ENCODE assay signal across 9 mouse cellular contexts in genomic region chr3:116536428-116537199, GRCm38 (mm10). TPM values are rescaled to one million over a fixed set of nuclear protein-coding genes. Genes with fewer than 3 reads are reported as not detected.
DNase-seq lines count a peak whose midpoint lies in the region; ATAC-seq and TF ChIP-seq lines count a peak whose summit lies in the region.
"Had no signal": no experiment of that assay in that cellular context is flagged by ENCODE, and none has a peak within 500 bp of the region (broad histone marks: within the 10 kb centered on the region; RNA-seq: fewer than 3 reads in every experiment).

No protein-coding gene starts in this region.

- peak overlapping the region; percentile 45 for H3K9ac ChIP-seq in heart, embryonic 14.5 days (ENCODE audit: low read length)
- no peak overlapping the region for H3K9ac ChIP-seq in liver, embryonic 16.5 days (ENCODE audit: low read depth, low read length)

- 0 out of 2 replicates have a peak, but pooled peaks cover 2% of the 10 kb centered on the region for H3K9me3 ChIP-seq in heart, embryonic 14.5 days (ENCODE audit: control insufficient read depth, low read length)
- no peaks in the 10 kb centered on the region for H3K9me3 ChIP-seq in liver, embryonic 16.5 days (replicated peaks; ENCODE audit: control insufficient read depth, low read length)

- H3K4me1 ChIP-seq in bone marrow, adult 2 months (ENCODE audit: control insufficient read depth, insufficient read depth, low read length): no peaks in the 10 kb centered on the region
- peaks cover 10 to 23% of the 10 kb centered on the region in 2 experiments for H3K4me1 ChIP-seq in heart, embryonic 14.5 days (ENCODE audit: control insufficient read depth in 2 of 2, insufficient read depth in 2 of 2, low read length in 2 of 2)
- peaks cover 5% of the 10 kb centered on the region for H3K4me1 ChIP-seq in liver, embryonic 16.5 days (ENCODE audit: control insufficient read depth, low read depth, low read length)

- H3K27ac ChIP-seq in bone marrow, adult 2 months (ENCODE audit: control insufficient read depth, insufficient read depth, low read depth, low read length, poor library complexity): peak overlapping the region; percentile 3; the same call in 1 of the 2 replicates
- peak overlapping the region; percentile 83 for H3K27ac ChIP-seq in heart, embryonic 14.5 days (replicated peaks in 1 of 2; ENCODE audit: control insufficient read depth in 1 of 2, insufficient read depth in 1 of 2, low read depth in 2 of 2, low read length in 2 of 2)
- H3K27ac ChIP-seq in liver, embryonic 16.5 days (ENCODE audit: low read length): no peak overlapping the region
- H3K27ac ChIP-seq: macrophage had no signal

- WGBS in bone marrow, adult 2 months: 60% methylated on average over 16 of the region's 16 CpGs
- 10% methylated on average over 16 of the region's 16 CpGs for WGBS in heart, embryonic 14.5 days
- WGBS in liver, embryonic 16.5 days (ENCODE audit: insufficient replicate concordance): 36% methylated on average over 16 of the region's 16 CpGs

- peak; percentile 11 for DNase-seq in gastrocnemius, postnatal 10 days
- DNase-seq in gastrocnemius, postnatal 36 days: no peak
- DNase-seq in cerebellum, adult 8-10 months: no peak
- no peak for DNase-seq in right cerebral cortex, adult 18-20 months
- no peak for DNase-seq in cerebellum, postnatal 36 days

- peaks cover 71% of the 10 kb centered on the region for H3K36me3 ChIP-seq in heart, embryonic 14.5 days (ENCODE audit: control insufficient read depth, insufficient read depth, low read length)
- H3K36me3 ChIP-seq in liver, embryonic 16.5 days (ENCODE audit: control insufficient read depth, insufficient read depth): peaks cover 6% of the 10 kb centered on the region; the same call in 1 of the 2 replicates

- peak overlapping the region; percentile 59 for H3K4me2 ChIP-seq in heart, embryonic 14.5 days (ENCODE audit: low read length)
- no peak overlapping the region for H3K4me2 ChIP-seq in liver, embryonic 16.5 days (ENCODE audit: low read depth, low read length)

- no peak for TF ChIP-seq CTCF in bone marrow, adult 2 months (IDR thresholded peaks at IDR 0.05; ENCODE audit: control insufficient read depth, insufficient read depth, low read length)

- TF ChIP-seq POLR2A in bone marrow, adult 2 months (IDR thresholded peaks at IDR 0.05; ENCODE audit: borderline replicate concordance, control insufficient read depth, low read depth, low read length): no peak

- intact Hi-C loops in gastrocnemius, postnatal 36 days (cut with DNase I): loop anchor here (10.0 kb wide), 1 partner anchor 308 kb away; no protein-coding TSS in a partner anchor

- peak; percentile 91 for ATAC-seq in heart, embryonic 14.5 days (ENCODE audit: insufficient number of reproducible peaks, insufficient read depth, low FRiP score, low read depth)
- ATAC-seq in liver, embryonic 16.5 days (ENCODE audit: low read depth): peak; percentile 86

- H3K4me3 ChIP-seq in bone marrow, adult 2 months (replicated peaks; ENCODE audit: control insufficient read depth, low read depth, low read length): no peak overlapping the region
- H3K4me3 ChIP-seq in heart, embryonic 14.5 days (ENCODE audit: control insufficient read depth in 1 of 2, insufficient read depth in 1 of 2, low read depth in 1 of 2, low read length in 2 of 2): peak overlapping the region in 1 of 2 experiments; percentile 21; a peak in 1 of 4 replicates
- no peak overlapping the region for H3K4me3 ChIP-seq in liver, embryonic 16.5 days (ENCODE audit: low read depth, low read length)

- no peaks in the 10 kb centered on the region for H3K27me3 ChIP-seq in heart, embryonic 14.5 days (ENCODE audit: control insufficient read depth, insufficient read depth, low read length)
- no peaks in the 10 kb centered on the region for H3K27me3 ChIP-seq in liver, embryonic 16.5 days (ENCODE audit: control insufficient read depth, insufficient read depth, low read depth, low read length)

RNA-seq across cellular contexts. Expression of gene Dbt, which starts 23.7 kb away (rescaled TPM):
- total RNA-seq in gastrocnemius, postnatal 10 days (2021): 10 to 100 TPM; 18.4 to 23.1 TPM
- total RNA-seq in gastrocnemius, postnatal 36 days (2021): 10 to 100 TPM; 19.4 to 31.0 TPM
- 4.3 and 9.5 TPM in 2 replicates for polyA plus RNA-seq in bone marrow, adult 2 months (2011; ENCODE audit: insufficient read depth, insufficient read length, low replicate concordance, missing spikeins)
- 22.4 and 23.7 TPM in 2 replicates for polyA plus RNA-seq in heart, embryonic 14.5 days (2014; fragmentation: Nextera tagmentation; extraction: Ambion mirVana)
- 19.4 and 19.9 TPM in 2 replicates for polyA plus RNA-seq in liver, embryonic 16.5 days (2015; fragmentation: Nextera tagmentation; extraction: Ambion mirVana)

RNA-seq across cellular contexts. Expression of gene Lrrc39, which starts 26.2 kb away (rescaled TPM):
- 10 to 100 TPM; 38.4 to 39.8 TPM for total RNA-seq in gastrocnemius, postnatal 10 days (2021)
- total RNA-seq in gastrocnemius, postnatal 36 days (2021): 10 to 100 TPM; 49.4 to 55.3 TPM
- 3.4 and 4.2 TPM in 2 replicates for polyA plus RNA-seq in bone marrow, adult 2 months (2011; ENCODE audit: insufficient read depth, insufficient read length, low replicate concordance, missing spikeins)
- 44.7 and 47.8 TPM in 2 replicates for polyA plus RNA-seq in heart, embryonic 14.5 days (2014; fragmentation: Nextera tagmentation; extraction: Ambion mirVana)
- 2.2 and 2.7 TPM in 2 replicates for polyA plus RNA-seq in liver, embryonic 16.5 days (2015; fragmentation: Nextera tagmentation; extraction: Ambion mirVana)

RNA-seq across cellular contexts. Expression of gene Rtca, which starts 28.6 kb away (rescaled TPM):
- total RNA-seq in gastrocnemius, postnatal 10 days (2021): 10 to 100 TPM; 19.9 to 20.9 TPM
- 10 to 100 TPM; 19.3 to 21.8 TPM for total RNA-seq in gastrocnemius, postnatal 36 days (2021)
- 10.4 and 22.5 TPM in 2 replicates for polyA plus RNA-seq in bone marrow, adult 2 months (2011; ENCODE audit: insufficient read depth, insufficient read length, low replicate concordance, missing spikeins)
- polyA plus RNA-seq in heart, embryonic 14.5 days (2014; fragmentation: Nextera tagmentation; extraction: Ambion mirVana): 52.2 and 54.5 TPM in 2 replicates
- polyA plus RNA-seq in liver, embryonic 16.5 days (2015; fragmentation: Nextera tagmentation; extraction: Ambion mirVana): 19.9 and 20.9 TPM in 2 replicates

RNA-seq across cellular contexts. Expression of gene Sass6, which starts 58.2 kb away (rescaled TPM):
- 1 to 10 TPM; 4.4 to 5.2 TPM for total RNA-seq in gastrocnemius, postnatal 10 days (2021)
- total RNA-seq in gastrocnemius, postnatal 36 days (2021): 1 to 10 TPM; 2.2 to 2.4 TPM
- 12.7 and 17.9 TPM in 2 replicates for polyA plus RNA-seq in bone marrow, adult 2 months (2011; ENCODE audit: insufficient read depth, insufficient read length, low replicate concordance, missing spikeins)
- 13.5 and 14.7 TPM in 2 replicates for polyA plus RNA-seq in heart, embryonic 14.5 days (2014; fragmentation: Nextera tagmentation; extraction: Ambion mirVana)
- polyA plus RNA-seq in liver, embryonic 16.5 days (2015; fragmentation: Nextera tagmentation; extraction: Ambion mirVana): 17.3 and 17.8 TPM in 2 replicates
